ENCODE assay signal across 23 mouse cellular contexts in the genomic region with DNA sequence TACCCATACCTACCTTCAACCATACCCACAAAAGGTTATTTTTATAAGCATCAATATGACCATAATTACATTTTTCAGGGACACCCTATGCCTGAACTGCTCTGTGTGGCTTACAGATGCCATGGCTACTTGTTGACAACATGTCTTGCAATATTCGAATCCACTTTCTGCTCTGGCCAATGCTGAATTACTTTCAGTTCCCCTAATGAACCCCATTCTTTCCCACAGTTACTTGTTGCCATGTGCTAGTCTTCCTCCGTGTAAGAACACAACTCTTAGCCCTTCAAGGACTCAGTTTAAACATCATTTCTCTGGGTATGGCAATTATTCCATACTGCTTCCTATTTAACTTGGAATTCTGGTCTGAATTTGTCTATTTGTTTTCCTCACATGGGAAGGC.
A peak's percentile ranks its signal among the peaks of the same experiment; 100 is the strongest.
DNase-seq lines count a peak whose midpoint lies in the region; TF ChIP-seq lines count a peak whose summit lies in the region.
"Had no signal": no experiment of that assay in that cellular context is flagged by ENCODE, and none has a peak within 500 bp of the region (broad histone marks: within the 10 kb centered on the region; RNA-seq: fewer than 3 reads in every experiment).

No protein-coding gene starts in this region.

- H3K4me2 ChIP-seq in CH12.LX (ENCODE audit: insufficient read depth, low read depth, poor library complexity, severe bottlenecking), result peak overlapping the region; percentile 29; the same call in 1 of the 2 replicates
- H3K4me2 ChIP-seq: heart, embryonic 15.5 days; hindbrain, embryonic 14.5 days; limb, embryonic 15.5 days; lung, embryonic 14.5 days; neural tube, embryonic 12.5 days had no signal

- in situ Hi-C loops in CH12.LX (cut with MboI; ENCODE audit: low pct_ligation_motif_present, low pct_unique_long_range_greater_than_20kb, low sequenced_read_pairs), result no loop called here

- H3K4me1 ChIP-seq in CH12.LX (ENCODE audit: control insufficient read depth in 1 of 2, insufficient read depth in 2 of 2), result peaks cover 8 to 62% of the 10 kb centered on the region in 2 experiments; a peak in 3 of 4 replicates
- H3K4me1 ChIP-seq: heart, embryonic 15.5 days; limb, embryonic 15.5 days; neural tube, embryonic 12.5 days had no signal

- no peaks in the 10 kb centered on the region for H3K27me3 ChIP-seq in CH12.LX (replicated peaks)
- H3K27me3 ChIP-seq: heart, embryonic 15.5 days; limb, embryonic 15.5 days; neural tube, embryonic 12.5 days had no signal

- no peak for TF ChIP-seq CTCF in CH12.LX (conservative IDR thresholded peaks at IDR 0.05 in 1 of 2, IDR thresholded peaks at IDR 0.05 in 1 of 2; ENCODE audit: low read depth in 2 of 2, low read length in 2 of 2)

- H3K9ac ChIP-seq in CH12.LX (ENCODE audit: insufficient read depth, low read depth), result no peak overlapping the region
- H3K9ac ChIP-seq: heart, embryonic 15.5 days; hindbrain, embryonic 14.5 days; limb, embryonic 15.5 days; lung, embryonic 14.5 days; neural tube, embryonic 12.5 days had no signal

- TF ChIP-seq POLR2A in CH12.LX (IDR thresholded peaks at IDR 0.05; ENCODE audit: low read depth, low read length), result no peak

- TF ChIP-seq EP300 in CH12.LX (IDR thresholded peaks at IDR 0.05; ENCODE audit: low read length), result peak; percentile 57; the same call in 1 of the 2 replicates

- TF ChIP-seq RAD21 in CH12.LX (IDR thresholded peaks at IDR 0.05; ENCODE audit: low read depth, low read length), result no peak

- H3K36me3 ChIP-seq in CH12.LX (replicated peaks in 1 of 2; ENCODE audit: control insufficient read depth in 1 of 2, insufficient read depth in 1 of 2, low read length in 1 of 2), result no peaks in the 10 kb centered on the region
- H3K36me3 ChIP-seq in macrophage (ENCODE audit: inconsistent target), result no peaks in the 10 kb centered on the region
- H3K36me3 ChIP-seq: heart, embryonic 15.5 days; limb, embryonic 15.5 days; neural tube, embryonic 12.5 days had no signal

- WGBS in macrophage (ENCODE audit: missing documents), result 0% methylated on average over 2 of the region's 2 CpGs

- H3K27ac ChIP-seq in CH12.LX (ENCODE audit: insufficient read depth, low read depth) (no peak overlapping the region), macrophage (peak overlapping the region; percentile 10; the same call in 1 of the 2 replicates)
- H3K27ac ChIP-seq: heart, embryonic 15.5 days; hindbrain, embryonic 14.5 days; limb, embryonic 15.5 days; neural tube, embryonic 12.5 days had no signal

- intact Hi-C loops in heart, postnatal 36 days (cut with DNase I), result no loop called here

- DNase-seq in lung, postnatal 36 days, result peak; percentile 29
- DNase-seq in lung, adult 18-20 months, result no peak
- DNase-seq in CH12.LX (ENCODE audit: extremely low read depth), result peak; percentile 35
- no peak for DNase-seq in right cerebral cortex, postnatal 10 days (ENCODE audit: low spot score in 2 of 2)
- no peak for DNase-seq in layer of hippocampus, postnatal 14 days (ENCODE audit: low spot score in 2 of 2)
- DNase-seq in heart, postnatal 36 days, result no peak
- DNase-seq: adrenal gland, postnatal 36 days; cerebellum, adult 11-12 months; cerebellum, postnatal 10 days; gastrocnemius, postnatal 25 days; heart, postnatal 4 days; kidney, adult 2 months; kidney, postnatal 10 days; left cerebral cortex, postnatal 4 days; lung, embryonic 14.5 days; midbrain, embryonic 14.5 days; right cerebral cortex, postnatal 4 days had no signal

- H3K4me3 ChIP-seq in CH12.LX (replicated peaks in 1 of 3; ENCODE audit: low read depth in 2 of 3, low read length in 2 of 3, poor library complexity in 1 of 3) (no peak overlapping the region), macrophage (ENCODE audit: inconsistent target) (no peak overlapping the region)
- H3K4me3 ChIP-seq: heart, embryonic 15.5 days; limb, embryonic 15.5 days; megakaryocyte, embryonic 14.5 days; neural tube, embryonic 12.5 days had no signal

- dilution Hi-C loops in CH12.LX (cut with MboI; ENCODE audit: extremely low pct_ligation_motif_present, extremely low pct_unique_long_range_greater_than_20kb, low sequenced_read_pairs), result no loop called here

- H3K79me2 ChIP-seq in CH12.LX (replicated peaks; ENCODE audit: control insufficient read depth, extremely low read depth, insufficient read depth, poor library complexity, severe bottlenecking) (no peaks in the 10 kb centered on the region), macrophage (ENCODE audit: inconsistent target) (no peaks in the 10 kb centered on the region)

- H3K9me3 ChIP-seq in CH12.LX (replicated peaks; ENCODE audit: low read length), result no peaks in the 10 kb centered on the region
- H3K9me3 ChIP-seq: heart, embryonic 15.5 days; limb, embryonic 15.5 days; megakaryocyte, embryonic 14.5 days; neural tube, embryonic 12.5 days had no signal

TF ChIP-seq in CH12.LX, 34 proteins besides CTCF, POLR2A, EP300 and RAD21:
- no peak for TF ChIP-seq BHLHE40 (IDR thresholded peaks at IDR 0.05; ENCODE audit: low read depth, low read length)
- peak; percentile 65; the same call in 1 of the 2 replicates for TF ChIP-seq MYC (IDR thresholded peaks at IDR 0.05; ENCODE audit: low read depth, low read length)
- no peak for TF ChIP-seq ELF1 (IDR thresholded peaks at IDR 0.05; ENCODE audit: low read depth, low read length)
- peak; percentile 85 for TF ChIP-seq IRF4 (IDR thresholded peaks at IDR 0.05; ENCODE audit: low read depth, low read length)
- no peak for TF ChIP-seq SIN3A (IDR thresholded peaks at IDR 0.05; ENCODE audit: low read length)
- no peak for TF ChIP-seq RCOR1 (conservative IDR thresholded peaks at IDR 0.05; ENCODE audit: low read depth, low read length)
- TF ChIP-seq ZKSCAN1 (IDR thresholded peaks at IDR 0.05; ENCODE audit: borderline replicate concordance, low read depth, low read length), result no peak
- no peak for TF ChIP-seq SMC3 (IDR thresholded peaks at IDR 0.05; ENCODE audit: low read depth, low read length)

Comparison
In these comparisons a context has a peak if more than half of its experiments do, and no peak if none do; other contexts are left out.
1. DNase-seq: peak in lung, postnatal 36 days (single experiment) and CH12.LX (single experiment); none in lung, adult 18-20 months (0 of 2), right cerebral cortex, postnatal 10 days (0 of 2), layer of hippocampus, postnatal 14 days (0 of 2) and heart, postnatal 36 days (0 of 2).